Mouse (Mus musculus) forelimb bud, embryonic 11.5 days (tissue): ENCODE results near the gene Vti1a.

Source experiments
- DNase-seq: peaks from one replicate; pipeline ENCODE4 v3.0.0-alpha.2; 2012; ENCODE audit warnings: low read depth, low spot score

Vti1a gene

GRCm38 (mm10) chr19:55559331-55559730, 243.2 kb downstream of the Vti1a start:
- DNase-seq = no peak

- DNase-seq = no peak
Observed at GRCm38 (mm10) chr19:55560088-55560682, 244.1 kb downstream of the Vti1a start.

- no peak for DNase-seq
Observed at GRCm38 (mm10) chr19:55561469-55561868, 245.4 kb downstream of the Vti1a start.

- no peak for DNase-seq
Observed at GRCm38 (mm10) chr19:55562487-55563147, 246.5 kb downstream of the Vti1a start.

- no peak for DNase-seq
Observed at GRCm38 (mm10) chr19:55563148-55563651, 247.1 kb downstream of the Vti1a start.

- DNase-seq = no peak
Observed at GRCm38 (mm10) chr19:55564104-55564938, 248.2 kb downstream of the Vti1a start.

- DNase-seq = no peak
Observed at GRCm38 (mm10) chr19:55565111-55565510, 249.0 kb downstream of the Vti1a start.

- no peak for DNase-seq
Observed at GRCm38 (mm10) chr19:55565523-55566369, 249.7 kb downstream of the Vti1a start.

- DNase-seq = no peak
Observed at GRCm38 (mm10) chr19:55569114-55569513, 253.0 kb downstream of the Vti1a start.

- no peak for DNase-seq
Observed at GRCm38 (mm10) chr19:55569894-55570293, 253.8 kb downstream of the Vti1a start.

GRCm38 (mm10) chr19:55570520-55571296, 254.6 kb downstream of the Vti1a start:
- DNase-seq = no peak

GRCm38 (mm10) chr19:55571486-55571885, 255.4 kb downstream of the Vti1a start:
- DNase-seq = no peak

- no peak for DNase-seq
Observed at GRCm38 (mm10) chr19:55577306-55578042, 261.4 kb downstream of the Vti1a start.

GRCm38 (mm10) chr19:55578094-55579085, 262.3 kb downstream of the Vti1a start:
- peak; percentile 73 for DNase-seq

- DNase-seq = no peak
Observed at GRCm38 (mm10) chr19:55579310-55579709, 263.2 kb downstream of the Vti1a start.

GRCm38 (mm10) chr19:55580152-55580551, 264.1 kb downstream of the Vti1a start:
- DNase-seq = no peak

GRCm38 (mm10) chr19:55580667-55581066, 264.6 kb downstream of the Vti1a start:
- DNase-seq = no peak

- no peak for DNase-seq
Observed at GRCm38 (mm10) chr19:55582896-55583653, 267.0 kb downstream of the Vti1a start.
